Mouse (Mus musculus) left cerebral cortex, postnatal 14 days (tissue): ENCODE results near the gene Selplg. TPM values are rescaled to one million over a fixed set of nuclear protein-coding genes. Genes with fewer than 3 reads are reported as not detected.
"Not testable (repeated sequence)": the region's sequence is repeated elsewhere in the genome, so short reads cannot be mapped to it uniquely, and the experiment has no call there.

ENCODE experiments used
- DNase-seq, 2 experiments: peaks; one replicate each; pipeline ENCODE4 v3.0.0; 2021 to 2022; ENCODE audit warnings: low spot score in 2 of 2, mixed read lengths in 1 of 2
- intact Hi-C: fragments of 180-260 bp; cut with DNase I; formaldehyde crosslinking; loops from one replicate; pipeline ENCODE4 v1.15.1; 2025
- total RNA-seq, 2 experiments: library from RNA; stranded (reverse); gene quantifications; 2 replicates each; pipeline ENCODE4 v1.2.3; 2021

The Selplg gene
- total RNA-seq, 2 experiments from 2014 or later, result 25.9 to 27.2 TPM

DNA sequence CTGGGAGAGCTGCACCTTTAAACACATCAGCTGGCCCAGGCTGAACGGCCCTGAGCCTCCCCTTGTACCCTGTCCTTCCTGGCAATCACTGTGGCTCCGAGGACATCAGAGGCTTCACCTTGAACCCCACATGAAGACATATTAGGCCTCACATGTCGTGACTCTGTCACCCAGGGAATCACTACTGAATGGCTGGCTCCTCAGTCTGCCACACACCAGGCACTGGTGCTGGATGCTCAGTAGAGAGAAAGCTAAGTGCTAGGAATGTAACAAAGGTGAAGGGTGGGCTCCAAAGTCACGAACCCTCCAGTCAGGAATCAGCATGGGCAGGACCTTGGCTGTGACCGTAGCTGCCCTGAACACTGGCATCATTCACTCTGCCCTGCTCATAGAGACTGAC, 52.9 kb downstream of the Selplg start:
- no peak for DNase-seq
- intact Hi-C loops, result no loop called here

DNA sequence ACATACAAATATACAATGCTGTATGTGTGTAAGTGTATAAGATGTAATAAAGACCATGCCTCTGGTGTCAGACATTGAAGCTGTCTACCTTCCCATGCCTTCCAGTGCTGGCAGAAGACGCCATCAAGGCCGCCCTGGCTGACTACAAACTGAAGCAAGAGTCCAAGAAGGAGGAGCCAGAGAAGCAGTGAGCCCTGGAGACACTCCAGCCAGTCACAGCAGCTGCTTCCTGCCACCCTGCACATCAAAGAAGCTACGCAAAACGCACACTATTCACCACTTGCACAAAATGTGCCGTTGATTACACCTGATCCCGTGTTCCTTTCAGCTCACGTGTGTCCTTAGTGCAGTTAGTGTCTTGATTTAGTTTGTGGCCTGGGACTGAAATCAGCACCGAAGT, 54.7 kb downstream of the Selplg start:
- intact Hi-C loops, DNase-seq: not testable (repeated sequence)

DNA sequence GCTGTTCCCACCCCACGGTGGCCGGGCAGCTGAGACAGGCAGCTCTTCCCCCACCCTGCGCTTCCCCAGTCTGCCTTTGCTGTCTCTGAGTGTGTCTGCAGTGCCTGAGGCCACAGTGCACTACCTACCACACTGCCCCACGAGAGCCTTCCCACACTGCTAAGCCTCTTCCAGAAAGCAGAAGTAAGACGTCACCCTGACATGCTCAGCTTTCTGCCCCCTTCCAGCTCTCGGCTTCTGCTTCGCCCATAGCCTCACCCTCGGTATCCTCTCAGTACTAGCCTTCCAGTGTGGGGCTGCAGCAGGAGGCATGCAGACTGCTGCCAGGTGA, 55.6 kb downstream of the Selplg start:
- no peak for DNase-seq
- intact Hi-C loops, result no loop called here

DNA sequence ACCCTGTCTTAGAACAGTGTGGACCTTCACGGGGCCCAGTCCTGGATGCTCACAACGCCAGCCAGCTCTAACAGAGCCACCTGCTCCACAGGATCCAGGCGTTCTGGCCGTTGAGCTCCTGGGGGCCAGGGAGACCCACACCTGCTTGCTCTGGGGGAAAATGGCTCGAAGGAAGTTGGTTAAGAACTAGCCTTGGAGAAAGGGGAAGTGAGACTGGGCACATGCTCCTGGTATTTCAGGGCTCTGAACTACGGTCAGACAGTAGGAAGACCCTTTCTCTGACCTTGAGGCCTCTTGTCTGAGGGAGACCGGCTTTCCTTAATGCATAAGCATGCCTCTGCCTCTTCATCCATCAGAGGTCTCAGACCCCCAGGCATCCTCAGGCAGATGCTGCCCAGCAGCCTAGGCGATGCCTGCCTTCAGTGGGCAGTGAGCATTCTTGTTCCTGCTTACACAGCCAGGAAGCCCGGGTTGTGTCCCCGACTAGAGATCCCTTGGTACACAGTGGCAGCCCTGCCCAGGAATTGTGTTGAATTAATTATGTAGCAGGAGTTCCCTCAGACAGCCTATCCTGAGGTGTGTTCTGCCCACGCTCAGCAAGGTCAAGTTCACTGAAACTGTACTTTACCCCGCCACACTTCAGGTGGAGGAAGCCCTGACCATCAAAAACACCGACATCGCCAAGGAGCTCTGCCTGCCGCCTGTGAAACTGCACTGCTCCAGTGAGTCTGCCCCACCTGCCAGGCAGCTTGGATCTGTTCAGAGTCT, 56.1 kb downstream of the Selplg start:
- DNase-seq, result no peak
- intact Hi-C loops, result no loop called here

DNA sequence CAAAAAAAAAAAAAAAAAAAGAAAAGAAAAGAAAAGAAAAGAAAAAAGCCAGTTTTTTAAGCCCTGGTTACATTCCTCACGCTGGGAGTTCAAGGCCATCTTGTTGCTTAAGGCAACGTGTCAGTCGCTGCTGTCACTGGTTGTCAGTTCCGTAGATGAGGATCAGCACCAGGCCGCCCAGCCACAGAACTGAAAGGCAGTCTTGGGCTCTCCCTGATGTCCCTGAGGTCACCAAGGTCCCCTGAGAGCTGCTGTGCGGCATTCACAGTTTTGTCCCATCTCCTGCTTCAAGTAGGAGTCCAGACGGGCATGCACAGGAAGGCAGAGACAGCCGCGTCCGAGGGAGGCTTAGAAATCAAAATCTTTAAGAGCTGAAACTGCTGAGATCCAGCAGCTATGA, 56.9 kb downstream of the Selplg start:
- intact Hi-C loops, result no loop called here
- DNase-seq, result no peak

DNA sequence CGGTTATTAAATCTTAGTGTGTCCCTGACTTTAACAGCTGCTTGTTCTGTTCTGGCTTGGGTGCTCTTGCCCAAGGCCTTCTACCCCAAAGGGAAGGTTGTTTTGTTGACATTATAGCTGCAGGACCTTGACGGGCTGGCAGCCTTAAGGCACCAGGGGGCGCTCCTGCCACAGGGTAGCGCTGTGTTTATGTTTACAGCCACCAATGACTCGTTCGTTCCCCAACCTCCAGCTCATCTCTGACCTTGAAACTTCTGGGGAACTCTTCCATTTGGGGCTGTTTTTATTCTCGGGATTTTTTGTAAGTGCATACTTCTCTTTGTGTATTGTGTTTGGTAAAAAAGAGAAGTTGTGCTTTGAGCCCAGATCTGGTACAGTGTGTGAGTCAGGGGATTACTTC, 58.8 kb downstream of the Selplg start:
- intact Hi-C loops, result loop anchor here (1.0 to 2.0 kb wide), 3 partner anchors 42 to 181 kb away; no protein-coding TSS in a partner anchor
- peak; percentile 87 to 90 for DNase-seq

DNA sequence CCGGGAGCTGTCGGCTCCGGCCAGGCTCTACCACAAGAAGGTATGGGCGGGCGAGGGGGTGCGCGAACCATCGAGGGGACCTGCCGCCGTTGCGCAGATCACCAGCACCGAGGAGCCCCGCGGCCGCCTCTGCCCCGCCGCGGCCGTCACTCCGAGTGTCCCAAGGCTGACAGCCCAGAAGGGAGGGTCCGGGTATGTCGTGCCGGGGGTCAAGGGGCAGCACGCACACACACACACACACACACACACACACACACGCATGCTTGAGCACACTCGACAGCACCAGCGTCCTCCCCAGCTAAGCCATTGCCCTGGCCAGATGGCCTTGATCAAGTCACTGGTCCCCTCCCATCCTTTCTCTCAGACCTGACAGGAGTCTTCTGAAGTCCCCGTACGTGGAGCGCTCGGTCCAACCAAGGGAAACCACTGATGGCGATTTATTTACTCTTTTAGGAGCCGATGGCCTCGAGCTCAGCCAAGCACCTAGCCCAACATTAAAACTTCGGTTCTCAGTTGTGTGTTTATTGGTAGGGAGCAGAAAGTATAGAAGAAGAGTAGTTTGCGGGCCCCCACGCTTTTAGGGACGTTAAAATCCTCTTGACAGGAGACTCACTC, 59.4 kb downstream of the Selplg start:
- intact Hi-C loops, result loop anchor here (1.0 to 2.0 kb wide), 3 partner anchors 42 to 182 kb away; no protein-coding TSS in a partner anchor
- peak in 1 of 2 experiments; percentile 15 for DNase-seq

DNA sequence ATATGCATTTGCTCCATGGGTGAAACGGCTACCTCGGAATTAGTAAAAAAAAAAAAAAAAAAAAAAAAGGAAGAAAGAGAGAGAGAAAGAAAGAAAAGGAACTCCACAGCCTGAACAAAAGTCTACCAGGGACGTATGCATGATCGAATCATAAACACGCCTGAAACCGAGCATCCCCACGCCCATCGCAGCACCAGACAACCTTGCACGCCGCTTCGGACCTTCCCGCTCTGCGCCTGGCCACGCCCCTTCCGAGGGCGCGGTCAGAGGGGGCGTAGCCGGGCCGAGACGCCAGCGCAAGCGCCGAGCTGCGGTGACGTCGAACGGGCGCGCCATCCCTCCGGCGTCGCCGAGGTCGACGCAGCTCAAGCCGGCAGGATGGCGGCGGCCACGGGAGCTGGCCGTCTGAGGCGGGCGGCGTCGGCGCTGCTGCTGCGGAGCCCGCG, 60.0 kb downstream of the Selplg start, which contains the start of the genes Sart3 and Iscu:
Gene Sart3, minus strand, starts transcription at position 61 of the 446 bp plus-strand sequence.
Gene Iscu, plus strand, starts transcription at position 299 of the 446 bp plus-strand sequence.
- intact Hi-C loops, result loop anchor here (2.0 kb wide), 1 partner anchor 182 kb away; no protein-coding TSS in a partner anchor
- peak; percentile 92 to 95 for DNase-seq

DNA sequence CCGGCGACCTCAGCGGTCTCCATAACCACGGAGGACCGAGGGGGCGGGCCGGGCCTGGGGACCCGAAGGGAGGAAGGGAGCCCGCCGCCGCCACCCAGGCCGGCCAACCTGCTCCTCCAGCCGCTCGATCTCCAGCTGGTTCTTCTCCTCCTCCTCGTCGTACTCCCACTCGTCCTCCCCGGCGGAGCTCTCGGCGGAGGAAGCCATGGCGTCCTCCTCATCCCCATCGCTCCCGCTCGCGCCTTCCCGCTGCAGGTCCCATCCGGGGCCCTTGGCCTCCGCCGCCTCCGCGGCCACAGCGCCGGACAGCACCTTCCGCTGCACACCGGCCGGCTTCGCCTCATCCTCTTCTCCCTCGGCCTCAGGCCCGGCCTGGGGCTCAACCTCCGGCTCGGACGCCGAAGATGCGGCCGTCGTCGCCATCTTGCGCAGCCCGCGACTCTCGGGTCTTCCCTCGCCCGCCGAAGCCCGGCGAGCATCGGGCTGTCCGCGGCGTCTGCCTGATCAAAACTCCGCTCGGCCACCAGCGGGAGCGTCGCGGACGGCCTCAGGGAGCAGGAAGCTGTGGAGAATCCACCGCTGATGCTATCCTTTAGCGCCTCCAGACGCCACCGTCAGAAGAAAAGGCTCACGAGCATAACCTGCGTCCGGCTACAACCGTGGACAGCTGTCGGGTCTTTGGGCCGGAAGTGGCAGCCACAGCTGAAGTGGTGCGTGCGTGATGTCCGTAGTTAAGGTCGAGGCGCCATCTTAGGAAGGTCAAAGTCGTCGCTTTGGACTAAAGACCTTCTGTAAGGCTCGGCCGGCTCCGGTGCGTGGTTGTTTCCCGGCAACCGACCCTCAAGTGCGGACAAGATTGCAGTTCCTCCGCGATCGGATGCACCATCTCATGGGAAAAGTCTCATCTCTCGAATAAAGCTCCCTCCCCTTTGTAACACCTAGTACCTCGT, 61.0 kb downstream of the Selplg start:
- intact Hi-C loops, result loop anchor here (2.0 kb wide), 1 partner anchor 183 kb away; no protein-coding TSS in a partner anchor
- DNase-seq, result peak; percentile 87 to 91

DNA sequence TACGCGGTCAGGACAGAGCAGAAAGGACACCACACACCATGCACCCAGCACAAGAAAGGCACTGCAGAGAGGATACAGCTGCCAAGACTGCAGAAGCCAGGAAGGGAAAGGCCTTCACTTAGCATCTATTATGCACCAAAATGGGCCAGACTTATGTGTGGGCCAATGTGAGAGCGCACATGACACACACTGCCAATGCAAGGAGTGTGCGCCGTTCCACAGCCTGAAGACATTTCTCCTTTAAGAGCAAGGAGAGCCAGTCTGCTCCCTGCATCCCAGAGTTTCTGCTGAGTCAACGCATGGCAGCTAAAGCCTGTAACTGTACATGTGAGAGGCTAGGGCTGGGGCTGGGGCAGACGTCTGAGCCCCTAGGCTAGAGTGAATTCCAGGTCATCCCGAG, 63.6 kb downstream of the Selplg start:
- intact Hi-C loops, result no loop called here
- no peak for DNase-seq

Other genes starting within 250 kb of the Selplg start
- 1 to 10 TPM; 4.2 to 5.1 TPM for gene Cmklr1, start 182.2 kb downstream of the Selplg start, total RNA-seq
- gene 1700069L16Rik, start 107.9 kb downstream of the Selplg start, total RNA-seq, result not detected
- gene Ficd, start 96.8 kb downstream of the Selplg start, total RNA-seq, result 10 to 100 TPM in 1 of 2 experiments, 1 to 10 TPM in 1; 10.0 to 10.7 TPM
- 10 to 100 TPM; 30.3 to 32.1 TPM for gene Sart3, start 60.1 kb downstream of the Selplg start, total RNA-seq
- 10 to 100 TPM; 90.4 to 97.0 TPM for gene Iscu, start 59.9 kb downstream of the Selplg start, total RNA-seq
- gene Tmem119, start 32.1 kb downstream of the Selplg start, total RNA-seq, result 10 to 100 TPM; 19.4 to 24.7 TPM
- 100 to 1,000 TPM in 1 of 2 experiments, 10 to 100 TPM in 1; 97.7 to 102 TPM for gene Coro1c, start 76.1 kb upstream of the Selplg start, total RNA-seq
- gene Ssh1, start 161.2 kb upstream of the Selplg start, total RNA-seq, result 10 to 100 TPM; 19.7 to 21.4 TPM
- gene Dao, start 171.1 kb upstream of the Selplg start, total RNA-seq, result not detected
- gene Usp30, start 232.8 kb upstream of the Selplg start, total RNA-seq, result 10 to 100 TPM; 29.6 to 34.6 TPM